Mouse (Mus musculus) limb, embryonic 14.5 days (tissue): ENCODE data around the gene Adar. TPM values are rescaled to one million over a fixed set of nuclear protein-coding genes. Genes with fewer than 3 reads are reported as not detected.

Experiments
- ATAC-seq: fragments of 200-750 bp; cut with Nextera tagmentation; 2 replicates; pipeline ENCODE4 v1.8.0; 2017; ENCODE audit warnings: low read depth, moderate number of reproducible peaks, moderate TSS enrichment; ENCODE audit not compliant: low FRiP score
- DNase-seq: peaks from one replicate; pipeline ENCODE4 v3.0.0-alpha.2; 2015; ENCODE audit warnings: low spot score
- H3K27ac ChIP-seq: fragments of 300-500 bp; sonication (generic); replicated peaks from 2 replicates; pipeline ENCODE4 v1.5.1; 2014; ENCODE audit warnings: low read depth, mild to moderate bottlenecking, low read length, moderate library complexity, mixed read lengths
- H3K27me3 ChIP-seq: fragments of 300-500 bp; sonication (generic); 2 replicates; pipeline ENCODE4 v1.6.1; 2014; ENCODE audit warnings: low read length, mixed read lengths; ENCODE audit not compliant: control insufficient read depth, insufficient read depth
- H3K36me3 ChIP-seq: fragments of 300-500 bp; sonication (generic); 2 replicates; pipeline ENCODE4 v1.6.1; 2014; ENCODE audit warnings: mild to moderate bottlenecking, low read length, moderate library complexity, mixed read lengths; ENCODE audit not compliant: control insufficient read depth, insufficient read depth
- H3K4me1 ChIP-seq: fragments of 300-500 bp; sonication (generic); 2 replicates; pipeline ENCODE4 v1.6.1; 2014; ENCODE audit warnings: antibody characterized with exemption, low read length, mixed read lengths; ENCODE audit not compliant: control insufficient read depth, insufficient read depth
- H3K4me2 ChIP-seq: fragments of 300-500 bp; sonication (generic); replicated peaks from 2 replicates; pipeline ENCODE4 v1.6.1; 2014; ENCODE audit warnings: low read depth, mild to moderate bottlenecking, low read length, moderate library complexity; ENCODE audit not compliant: severe bottlenecking
- H3K4me3 ChIP-seq: fragments of 300-500 bp; sonication (generic); replicated peaks from 2 replicates; pipeline ENCODE4 v1.5.1; 2014; ENCODE audit warnings: low read length
- H3K9ac ChIP-seq: fragments of 300-500 bp; sonication (generic); 2 replicates; pipeline ENCODE4 v1.6.1; 2014; ENCODE audit warnings: mild to moderate bottlenecking, low read depth, low read length, moderate library complexity; ENCODE audit not compliant: severe bottlenecking
- H3K9me3 ChIP-seq: fragments of 300-500 bp; sonication (generic); 2 replicates; pipeline ENCODE4 v1.6.1; 2016; ENCODE audit warnings: low read length; ENCODE audit not compliant: control insufficient read depth
- POLR2A ChIP-seq: fragments of 200-500 bp; IDR thresholded peaks from 2 replicates; pipeline ENCODE4 v1.8.0; 2012; ENCODE audit warnings: inconsistent platforms, mild to moderate bottlenecking, moderate library complexity, borderline replicate concordance; ENCODE audit not compliant: insufficient read depth, insufficient read length; ENCODE audit errors: extremely low read depth
- WGBS: fragments of 180-500 bp; shearing (Covaris S2); extraction: QIAGEN DNeasy Blood & Tissue Kit; methylation state at CpG from one replicate; pipeline ENCODE4 v1.1.7; 2014; 5-methylcytosine and 5-hydroxymethylcytosine counted together
- polyA plus RNA-seq, 2 experiments: library from polyadenylated mRNA; depleted of rRNA in 1 of 2; stranded (reverse) in 1 of 2; unstranded in 1 of 2; fragments of >200 nt; fragmentation: Nextera tagmentation in 1 of 2; extraction: Ambion mirVana in 1 of 2; gene quantifications; 2 replicates each; pipeline versions ENCODE4 v1.2.1 to v1.2.3; 2012 to 2014

Adar gene
- polyA plus RNA-seq, 2 experiments: 10.8 to 29.3 TPM

DNA sequence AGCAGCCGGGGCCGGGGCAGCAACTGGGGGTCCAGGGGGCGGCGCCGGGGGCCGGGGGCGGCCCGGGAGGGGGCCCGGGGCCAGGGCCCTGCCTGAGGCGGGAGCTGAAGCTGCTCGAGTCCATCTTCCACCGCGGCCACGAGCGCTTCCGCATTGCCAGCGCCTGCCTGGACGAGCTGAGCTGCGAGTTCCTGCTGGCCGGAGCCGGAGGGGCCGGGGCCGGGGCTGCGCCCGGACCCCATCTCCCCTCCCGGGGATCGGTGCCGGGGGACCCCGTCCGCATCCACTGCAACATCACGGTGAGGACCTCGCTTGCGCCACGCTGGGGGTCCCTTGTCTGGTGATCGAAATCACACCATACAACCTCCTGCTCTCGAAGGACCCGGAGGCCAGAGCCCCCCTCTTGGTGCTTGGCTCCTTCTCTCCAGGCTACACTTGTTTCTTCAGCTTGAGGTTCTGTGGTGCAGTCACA, 59.0 kb downstream of the Adar start:
- Histone ChIP-seq H3K9me3 (no peaks in the 10 kb centered on the region), H3K4me1 (peaks cover 19% of the 10 kb centered on the region), H3K27me3 (no peaks in the 10 kb centered on the region), H3K9ac (peak overlapping the region; percentile 98), H3K4me2 (peak overlapping the region; percentile 90), H3K4me3 (peak overlapping the region; percentile 98), H3K27ac (peak overlapping the region; percentile 97), H3K36me3 (peaks cover 30% of the 10 kb centered on the region)
- DNase-seq (no peak), ATAC-seq (peak; percentile 34)
- TF ChIP-seq POLR2A: no peak
- 2% methylated on average over 18 of the region's 37 CpGs for WGBS

DNA sequence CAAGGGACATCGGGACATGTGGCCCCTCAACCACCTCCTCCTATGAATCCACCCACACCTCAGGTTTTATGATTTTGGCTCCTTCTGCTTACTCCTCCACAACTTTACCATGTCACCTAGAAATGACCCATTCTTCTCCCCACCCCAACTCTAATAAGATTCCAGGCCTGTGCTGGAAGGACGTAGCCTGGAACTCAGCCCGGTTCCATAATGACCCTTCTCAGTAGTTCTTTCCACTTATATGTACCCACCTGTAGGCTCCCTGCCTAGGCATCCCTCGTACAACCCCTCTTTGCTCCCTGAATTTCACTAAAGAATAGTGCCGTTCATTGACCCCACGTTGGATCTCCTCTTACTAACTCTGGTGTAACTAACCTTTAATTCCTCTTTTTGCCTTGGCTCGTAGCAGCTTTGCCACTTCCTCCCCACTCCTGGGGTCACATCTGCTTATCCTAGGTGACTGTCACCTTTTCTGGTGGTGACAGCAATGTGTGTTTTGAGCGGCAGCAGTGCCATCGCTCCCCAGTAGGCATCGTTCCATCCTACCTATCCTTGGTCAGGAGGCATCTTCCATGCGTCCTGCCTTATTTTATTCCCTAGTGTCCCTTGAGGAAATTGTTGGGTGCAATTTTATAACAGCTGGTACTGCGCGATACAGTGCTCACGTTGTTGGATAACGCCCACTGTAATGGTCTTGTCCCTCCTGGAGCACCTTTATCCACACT, 59.6 kb downstream of the Adar start:
- DNase-seq (no peak), ATAC-seq (no peak)
- no peak for TF ChIP-seq POLR2A
- Histone ChIP-seq H3K27me3 (no peaks in the 10 kb centered on the region), H3K4me2 (peak overlapping the region; percentile 90), H3K9ac (peak overlapping the region; percentile 98), H3K4me1 (peaks cover 19% of the 10 kb centered on the region), H3K4me3 (peak overlapping the region; percentile 98), H3K9me3 (no peaks in the 10 kb centered on the region), H3K27ac (peak overlapping the region; percentile 97; the same call in 1 of the 2 replicates), H3K36me3 (peaks cover 36% of the 10 kb centered on the region)
- 41% methylated on average over 15 of the region's 15 CpGs for WGBS

- ATAC-seq (no peak), DNase-seq (no peak)
- Histone ChIP-seq H3K4me3 (no peak overlapping the region), H3K36me3 (peaks cover 52% of the 10 kb centered on the region), H3K9ac (no peak overlapping the region), H3K27ac (no peak overlapping the region), H3K9me3 (no peaks in the 10 kb centered on the region), H3K4me1 (peaks cover 19% of the 10 kb centered on the region), H3K27me3 (no peaks in the 10 kb centered on the region), H3K4me2 (no peak overlapping the region; the same call in 1 of the 2 replicates)
- WGBS: 67% methylated on average over 4 of the region's 4 CpGs
- no peak for TF ChIP-seq POLR2A
Observed at GRCm38 (mm10) chr3:89776001-89776400, 61.2 kb downstream of the Adar start.

GRCm38 (mm10) chr3:89780102-89780501, 65.3 kb downstream of the Adar start:
- Histone ChIP-seq H3K9me3 (no peaks in the 10 kb centered on the region), H3K9ac (no peak overlapping the region), H3K4me3 (no peak overlapping the region), H3K27me3 (no peaks in the 10 kb centered on the region), H3K36me3 (peaks cover 78% of the 10 kb centered on the region), H3K4me2 (no peak overlapping the region), H3K27ac (no peak overlapping the region), H3K4me1 (peaks cover 7% of the 10 kb centered on the region)
- TF ChIP-seq POLR2A: no peak
- ATAC-seq (no peak), DNase-seq (no peak)
- WGBS: 92% methylated on average over 4 of the region's 4 CpGs

- H3K36me3 ChIP-seq: peaks cover 69% of the 10 kb centered on the region
- WGBS: 78% methylated on average over 5 of the region's 5 CpGs
- TF ChIP-seq POLR2A: no peak
Observed at GRCm38 (mm10) chr3:89781640-89782039, 66.8 kb downstream of the Adar start.

More at GRCm38 (mm10) chr3:89781640-89782039, 66.8 kb downstream of the Adar start:
- DNase-seq (no peak), ATAC-seq (no peak)
- no peak overlapping the region for H3K27ac ChIP-seq
- H3K9ac ChIP-seq: no peak overlapping the region
- no peaks in the 10 kb centered on the region for H3K9me3 ChIP-seq
- H3K4me1 ChIP-seq: no peaks in the 10 kb centered on the region
- H3K4me3 ChIP-seq: no peak overlapping the region
- no peak overlapping the region for H3K4me2 ChIP-seq
- H3K27me3 ChIP-seq: no peaks in the 10 kb centered on the region
